In the genomic region with DNA sequence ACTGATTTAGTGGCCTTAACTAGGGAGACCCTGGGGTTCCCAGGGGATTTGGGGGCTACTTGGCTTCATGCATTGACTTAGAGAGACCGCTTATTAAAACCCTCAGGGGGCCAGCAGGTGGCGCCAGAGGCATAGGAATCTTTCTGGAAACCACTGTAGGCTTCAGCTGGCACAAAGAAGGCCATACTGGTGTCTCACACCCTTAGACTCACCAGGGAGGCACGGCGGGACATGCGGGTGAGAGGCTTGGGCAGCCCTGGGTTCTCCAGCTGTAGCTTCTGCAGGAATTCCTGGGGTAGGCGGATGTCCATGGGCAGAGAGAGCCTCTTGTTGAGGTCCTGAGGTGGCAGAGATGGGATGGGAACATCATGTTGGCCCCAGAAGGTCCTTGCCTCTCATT, we compare ENCODE assay signal across 8 mouse cellular contexts. TPM values are rescaled to one million over a fixed set of nuclear protein-coding genes. Genes with fewer than 3 reads are reported as not detected.
DNase-seq lines count a peak whose midpoint lies in the region; ATAC-seq and TF ChIP-seq lines count a peak whose summit lies in the region.
"Had no signal": no experiment of that assay in that cellular context is flagged by ENCODE, and none has a peak within 500 bp of the region (broad histone marks: within the 10 kb centered on the region; RNA-seq: fewer than 3 reads in every experiment).

No protein-coding gene starts in this region.

- H3K4me1 ChIP-seq in midbrain, embryonic 15.5 days = peaks cover 16% of the 10 kb centered on the region
- H3K4me1 ChIP-seq in spleen, adult 2 months (ENCODE audit: control insufficient read depth, insufficient read depth, insufficient read length) = no peaks in the 10 kb centered on the region

- no peak overlapping the region for H3K4me3 ChIP-seq in midbrain, embryonic 15.5 days
- no peak overlapping the region for H3K4me3 ChIP-seq in spleen, adult 2 months (ENCODE audit: extremely low read depth, insufficient read depth, insufficient read length)

- ATAC-seq in midbrain, embryonic 15.5 days (replicated peaks) = peak; percentile 43

- DNase-seq in T-cell, adult 2 months (ENCODE audit: low spot score) = peak; percentile 55
- peak; percentile 88 for DNase-seq in cerebellum, adult 9-10 months
- peak; percentile 82 to 94 for DNase-seq in frontal cortex, postnatal 25 days (ENCODE audit: low spot score in 2 of 2)
- DNase-seq in induced T-regulatory cell, adult 2 months (ENCODE audit: low read depth) = peak; percentile 81
- DNase-seq in left cerebral cortex, postnatal 25 days (ENCODE audit: low spot score in 2 of 2) = peak; percentile 87 to 89
- peak; percentile 27 to 66 for DNase-seq in spleen, adult 2 months (ENCODE audit: low read depth in 1 of 2, low spot score in 2 of 2)

- no peak overlapping the region for H3K27ac ChIP-seq in midbrain, embryonic 15.5 days
- H3K27ac ChIP-seq in spleen, adult 2 months (ENCODE audit: insufficient read depth, low read length) = no peak overlapping the region

- no peak for TF ChIP-seq POLR2A in spleen, adult 2 months (IDR thresholded peaks at IDR 0.05; ENCODE audit: low read depth, low read length)

- no peaks in the 10 kb centered on the region for H3K9me3 ChIP-seq in midbrain, embryonic 15.5 days

- 17% methylated on average over 6 of the region's 6 CpGs for WGBS in midbrain, embryonic 15.5 days
- 20% methylated on average over 6 of the region's 6 CpGs for WGBS in spleen, adult 2 months

- intact Hi-C loops in left cerebral cortex, postnatal 25 days (cut with DNase I) = loop anchor here (1.0 to 5.0 kb wide), 4 partner anchors 34 to 236 kb away; no protein-coding TSS in a partner anchor

- TF ChIP-seq CTCF in spleen, adult 2 months (IDR thresholded peaks at IDR 0.05; ENCODE audit: extremely low read depth, insufficient read depth, insufficient read length, insufficient replicate concordance) = peak; percentile 70; the same call in 1 of the 2 replicates

- H3K9ac ChIP-seq in midbrain, embryonic 15.5 days = no peak overlapping the region

- H3K27me3 ChIP-seq in midbrain, embryonic 15.5 days (replicated peaks) = no peaks in the 10 kb centered on the region
- H3K27me3 ChIP-seq in spleen, adult 2 months (ENCODE audit: control insufficient read depth, insufficient read depth, low read length) = no peaks in the 10 kb centered on the region

- no peaks in the 10 kb centered on the region for H3K36me3 ChIP-seq in midbrain, embryonic 15.5 days (replicated peaks)
- H3K36me3 ChIP-seq in spleen, adult 2 months (ENCODE audit: control insufficient read depth, insufficient read depth, low read length) = no peaks in the 10 kb centered on the region

- no peak overlapping the region for H3K4me2 ChIP-seq in midbrain, embryonic 15.5 days

RNA-seq across cellular contexts. Expression of a gene that starts 18.2 kb away (rescaled TPM):
- total RNA-seq in left cerebral cortex, postnatal 25 days (2021) = 10 to 100 TPM; 26.9 to 28.7 TPM
- 1.1 and 1.5 TPM in 2 replicates for polyA plus RNA-seq in midbrain, embryonic 15.5 days (2015; fragmentation: Nextera tagmentation; extraction: Ambion mirVana)
- polyA plus RNA-seq in spleen, adult 2 months (2012; rRNA removed) = 2.3 and 2.5 TPM in 2 replicates
- total RNA-seq: neutrophil, adult 5-6 weeks had no signal

RNA-seq across cellular contexts. Expression of a gene that starts 53.4 kb away (rescaled TPM):
- 10 to 100 TPM; 73.5 to 87.6 TPM for total RNA-seq in left cerebral cortex, postnatal 25 days (2021)
- polyA plus RNA-seq in midbrain, embryonic 15.5 days (2015; fragmentation: Nextera tagmentation; extraction: Ambion mirVana) = 7.8 and 8.5 TPM in 2 replicates
- 1.0 and 1.1 TPM in 2 replicates for polyA plus RNA-seq in spleen, adult 2 months (2012; rRNA removed)
